Mouse (Mus musculus): Measurements from ENCODE around the gene Slc39a11. TPM values are rescaled to one million over a fixed set of nuclear protein-coding genes. Genes with fewer than 3 reads are reported as not detected.

Slc39a11 gene
- total RNA-seq, 2 experiments from 2014 or later: 4.7 to 5.4 TPM

DNA sequence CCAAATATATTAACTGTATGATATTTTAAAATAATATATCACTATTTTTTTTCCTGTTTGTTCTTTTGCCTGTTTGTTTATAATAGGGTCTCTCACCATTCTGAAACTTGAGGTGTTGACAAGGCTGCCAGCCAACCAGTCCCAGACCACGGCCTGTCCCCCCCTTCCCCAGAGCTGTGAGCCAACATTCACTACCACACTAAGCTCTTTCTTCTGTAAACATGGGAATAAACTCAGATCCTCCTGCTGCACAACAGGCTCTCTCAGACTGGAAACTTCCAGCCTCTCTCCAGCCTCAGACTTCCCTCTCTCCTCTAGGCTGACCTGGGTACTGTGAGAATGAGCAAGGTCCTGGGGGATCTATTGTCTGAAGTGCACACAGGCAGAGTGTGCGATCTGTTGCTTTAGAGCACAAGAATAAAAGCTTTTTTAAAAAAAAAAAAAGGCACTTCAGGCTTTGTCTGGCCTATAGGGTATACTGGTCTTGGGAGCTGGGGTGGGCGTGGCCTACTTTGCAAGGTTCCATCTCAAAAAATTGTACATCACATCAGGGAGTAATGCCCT, 322.3 kb downstream of the Slc39a11 start:
- no peak for ATAC-seq (replicated peaks; ENCODE audit: low FRiP score, poor library complexity, severe bottlenecking)

DNA sequence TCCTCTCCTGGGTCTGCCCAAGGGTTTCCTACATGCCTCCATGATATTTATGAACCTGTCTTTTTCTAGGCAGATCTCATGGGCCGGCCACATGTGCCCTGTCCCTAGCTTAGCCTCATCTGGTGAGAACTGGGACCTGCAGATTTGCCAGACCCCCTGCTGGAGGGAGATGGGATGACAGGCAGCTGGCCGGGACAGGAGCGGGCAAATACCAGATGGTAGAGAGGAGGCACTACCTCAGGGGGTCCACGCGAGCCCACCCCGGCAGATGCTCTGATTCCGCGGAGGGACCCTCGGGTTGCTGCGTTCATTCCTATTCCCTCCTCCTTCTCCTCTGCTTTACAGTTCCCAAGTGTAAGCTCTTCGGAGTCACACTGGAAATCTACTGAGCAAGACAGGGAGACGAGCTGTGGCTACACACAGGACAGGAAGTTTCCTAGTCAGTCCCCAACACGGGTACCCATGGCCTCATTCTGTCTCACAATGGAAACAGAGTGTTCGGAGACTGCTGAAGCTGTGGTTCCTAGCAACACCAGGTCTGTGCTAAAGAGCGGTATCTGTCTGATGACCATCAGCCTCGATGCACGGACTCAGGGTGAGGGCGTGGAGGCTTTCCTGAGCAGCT, 323.4 kb downstream of the Slc39a11 start:
- no peak for ATAC-seq (replicated peaks; ENCODE audit: low FRiP score, poor library complexity, severe bottlenecking)

GRCm38 (mm10) chr11:113321601-113322000, 328.3 kb downstream of the Slc39a11 start:
- ATAC-seq (replicated peaks; ENCODE audit: low FRiP score, poor library complexity, severe bottlenecking): no peak

DNA sequence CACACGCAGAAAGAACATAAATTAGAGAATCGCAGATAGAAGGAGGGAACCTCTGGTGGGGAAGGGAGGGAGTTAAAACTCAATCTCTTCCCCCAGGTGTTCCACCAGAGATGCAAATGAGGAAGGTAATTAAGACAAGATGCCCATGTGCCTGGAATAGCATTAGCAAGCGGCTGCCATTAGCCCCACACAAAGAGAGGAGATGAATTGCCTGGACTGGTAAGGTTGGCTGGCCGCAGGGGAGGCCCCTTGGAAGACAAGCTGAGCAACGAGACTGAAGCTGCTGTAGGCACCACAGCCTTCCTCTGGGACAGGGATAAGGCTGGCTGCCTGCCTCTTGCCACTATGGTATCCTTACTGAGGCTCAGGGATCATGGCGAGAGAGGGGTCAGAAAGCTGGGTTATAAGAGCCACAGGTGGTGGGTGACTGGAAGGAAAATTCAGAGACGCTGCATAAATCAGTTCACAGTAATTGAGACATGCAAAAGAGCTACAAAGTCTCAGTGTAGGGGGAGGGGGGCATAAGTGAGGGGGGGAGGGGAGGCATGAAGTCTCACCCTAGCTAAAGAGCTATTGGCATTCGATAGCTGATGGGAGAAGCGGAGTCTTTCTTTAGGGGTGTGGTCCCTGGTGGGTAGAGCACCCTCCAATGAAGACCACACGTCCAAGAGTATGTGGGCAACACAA, 340.5 kb downstream of the Slc39a11 start:
- ATAC-seq (replicated peaks; ENCODE audit: low FRiP score, poor library complexity, severe bottlenecking): no peak

DNA sequence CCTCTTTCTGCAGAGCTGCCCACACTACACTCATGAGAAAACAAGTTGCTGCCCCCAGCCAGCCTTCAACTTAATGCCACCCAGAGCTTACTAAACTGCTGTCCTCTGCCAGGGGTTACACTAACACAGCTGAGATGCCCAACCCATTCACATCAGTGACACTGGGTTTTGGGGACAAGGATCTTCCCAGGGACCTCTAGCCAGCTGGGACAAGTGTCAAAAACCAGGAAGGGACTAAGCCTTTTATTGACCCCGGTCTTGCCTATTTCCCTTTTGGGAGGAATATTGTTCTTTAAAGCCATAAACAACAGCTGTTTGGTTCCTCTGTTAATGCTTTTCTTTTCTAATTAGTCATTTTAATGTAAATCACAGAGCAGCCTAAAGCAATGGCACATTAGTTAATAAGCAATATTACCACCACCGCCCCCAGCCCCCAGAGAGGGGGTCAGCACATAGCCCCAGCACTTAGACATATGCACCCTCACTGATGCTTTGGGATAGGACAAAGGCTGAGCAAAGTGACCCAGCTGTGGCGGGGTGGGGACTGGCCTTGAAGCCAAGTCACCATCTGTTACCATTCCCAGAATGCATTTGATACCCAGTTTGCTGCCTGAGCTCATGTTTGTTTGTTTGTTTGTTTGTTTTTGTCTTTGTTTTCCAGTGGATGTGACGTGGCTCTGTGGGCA, 341.5 kb downstream of the Slc39a11 start:
- ATAC-seq (replicated peaks; ENCODE audit: low FRiP score, poor library complexity, severe bottlenecking): no peak

DNA sequence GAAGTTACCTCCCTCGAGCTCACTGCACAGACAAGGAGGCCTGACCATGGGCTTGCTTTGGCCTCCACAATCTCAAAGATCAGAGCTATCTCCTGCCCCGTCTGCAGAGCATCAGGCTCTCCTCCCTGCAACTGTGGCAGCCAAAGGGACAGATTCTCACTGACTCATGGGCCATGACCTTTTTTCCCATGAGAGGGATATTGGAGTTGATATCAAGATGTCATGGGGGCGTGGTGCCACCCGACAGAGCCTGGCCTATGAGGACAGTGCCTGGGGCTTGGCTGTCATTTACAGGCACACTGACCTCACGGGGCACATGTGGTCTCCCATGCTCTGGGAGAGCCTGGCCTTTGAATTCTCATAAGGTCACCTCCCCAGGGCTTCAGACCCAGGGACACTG, 346.7 kb downstream of the Slc39a11 start:
- no peak for ATAC-seq (replicated peaks; ENCODE audit: low FRiP score, poor library complexity, severe bottlenecking)

DNA sequence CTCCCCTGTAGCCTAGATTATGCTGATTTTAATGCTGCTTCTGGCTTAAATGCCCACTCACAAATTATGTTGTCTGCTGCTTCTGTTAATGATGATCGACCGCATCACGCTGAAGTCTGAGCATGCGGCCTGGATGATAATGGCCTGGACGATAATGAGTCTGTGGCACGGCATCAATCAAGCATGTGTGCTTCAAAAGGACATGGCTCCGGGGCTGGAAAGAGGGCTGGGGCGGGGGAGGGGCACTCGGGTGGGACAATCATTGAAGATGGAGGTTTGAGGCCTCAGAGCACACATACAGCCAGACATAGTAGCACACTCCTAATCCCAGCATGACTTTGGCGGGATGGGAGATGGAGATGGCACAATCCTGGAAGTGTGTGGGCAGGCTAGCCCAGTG, 350.4 kb downstream of the Slc39a11 start:
- ATAC-seq (replicated peaks; ENCODE audit: low FRiP score, poor library complexity, severe bottlenecking): no peak

DNA sequence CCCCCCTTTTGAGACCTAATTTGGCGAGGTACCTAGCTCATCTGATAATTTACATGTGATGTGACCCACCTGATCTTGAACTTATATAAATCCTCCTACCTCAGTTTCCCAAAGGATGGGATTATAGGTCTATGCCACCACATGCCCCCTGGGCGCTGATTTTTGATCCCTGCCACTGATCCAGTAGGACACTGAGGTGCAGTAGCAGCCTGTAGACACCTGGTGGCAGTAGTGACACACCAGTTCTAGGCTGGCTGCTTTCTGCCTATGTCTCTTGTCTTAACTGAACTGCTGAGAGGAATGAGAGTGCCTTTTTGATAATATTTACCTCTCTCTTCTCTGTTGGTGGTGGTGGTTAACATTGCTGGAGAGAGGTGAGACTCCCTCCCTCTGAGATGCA, 352.1 kb downstream of the Slc39a11 start:
- no peak for ATAC-seq (replicated peaks; ENCODE audit: low FRiP score, poor library complexity, severe bottlenecking)

GRCm38 (mm10) chr11:113296912-113297625, 352.8 kb downstream of the Slc39a11 start:
- ATAC-seq (replicated peaks; ENCODE audit: low FRiP score, poor library complexity, severe bottlenecking): no peak

DNA sequence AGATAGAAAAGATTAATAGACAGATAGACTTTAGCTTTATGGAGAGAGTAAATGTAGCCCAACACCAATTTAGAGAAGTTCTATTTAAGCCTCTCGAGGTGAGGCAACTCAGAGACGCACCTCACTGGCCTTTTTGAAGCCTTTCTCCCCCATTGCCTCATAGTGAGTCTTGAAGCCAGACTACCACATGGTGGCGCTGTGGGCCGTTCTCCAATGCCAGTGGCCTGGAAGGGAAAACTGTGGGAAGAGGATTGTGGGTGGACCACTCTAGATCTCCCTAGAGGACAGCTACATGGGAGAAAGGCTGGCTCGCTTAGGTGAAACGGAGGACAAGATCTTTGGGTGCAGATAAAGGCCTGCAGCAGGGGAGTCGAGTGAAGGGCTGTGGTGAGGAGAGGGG, 353.7 kb downstream of the Slc39a11 start:
- no peak for ATAC-seq (replicated peaks; ENCODE audit: low FRiP score, poor library complexity, severe bottlenecking)

DNA sequence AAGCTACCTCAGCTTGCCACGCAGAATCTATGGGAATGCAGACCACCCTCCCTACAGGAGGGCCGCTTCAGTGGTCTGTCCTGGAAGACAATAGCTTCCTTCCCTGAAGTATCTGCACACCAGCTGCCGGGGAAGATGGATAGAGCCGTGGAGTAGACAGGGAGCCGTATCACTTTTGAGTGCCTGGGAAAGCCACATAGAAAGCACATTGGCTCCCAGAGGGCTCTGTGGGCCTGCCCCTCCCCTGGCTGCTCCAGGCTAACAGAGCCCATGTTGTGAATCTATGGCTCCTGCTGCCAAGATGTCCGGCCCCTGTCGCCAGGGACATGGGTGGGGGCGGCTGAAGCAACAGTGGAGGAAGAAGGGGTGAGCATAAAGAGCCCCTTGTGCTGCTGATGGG, 355.4 kb downstream of the Slc39a11 start:
- ATAC-seq (replicated peaks; ENCODE audit: low FRiP score, poor library complexity, severe bottlenecking): no peak

GRCm38 (mm10) chr11:113292906-113293614, 356.8 kb downstream of the Slc39a11 start:
- no peak for ATAC-seq (replicated peaks; ENCODE audit: low FRiP score, poor library complexity, severe bottlenecking)

DNA sequence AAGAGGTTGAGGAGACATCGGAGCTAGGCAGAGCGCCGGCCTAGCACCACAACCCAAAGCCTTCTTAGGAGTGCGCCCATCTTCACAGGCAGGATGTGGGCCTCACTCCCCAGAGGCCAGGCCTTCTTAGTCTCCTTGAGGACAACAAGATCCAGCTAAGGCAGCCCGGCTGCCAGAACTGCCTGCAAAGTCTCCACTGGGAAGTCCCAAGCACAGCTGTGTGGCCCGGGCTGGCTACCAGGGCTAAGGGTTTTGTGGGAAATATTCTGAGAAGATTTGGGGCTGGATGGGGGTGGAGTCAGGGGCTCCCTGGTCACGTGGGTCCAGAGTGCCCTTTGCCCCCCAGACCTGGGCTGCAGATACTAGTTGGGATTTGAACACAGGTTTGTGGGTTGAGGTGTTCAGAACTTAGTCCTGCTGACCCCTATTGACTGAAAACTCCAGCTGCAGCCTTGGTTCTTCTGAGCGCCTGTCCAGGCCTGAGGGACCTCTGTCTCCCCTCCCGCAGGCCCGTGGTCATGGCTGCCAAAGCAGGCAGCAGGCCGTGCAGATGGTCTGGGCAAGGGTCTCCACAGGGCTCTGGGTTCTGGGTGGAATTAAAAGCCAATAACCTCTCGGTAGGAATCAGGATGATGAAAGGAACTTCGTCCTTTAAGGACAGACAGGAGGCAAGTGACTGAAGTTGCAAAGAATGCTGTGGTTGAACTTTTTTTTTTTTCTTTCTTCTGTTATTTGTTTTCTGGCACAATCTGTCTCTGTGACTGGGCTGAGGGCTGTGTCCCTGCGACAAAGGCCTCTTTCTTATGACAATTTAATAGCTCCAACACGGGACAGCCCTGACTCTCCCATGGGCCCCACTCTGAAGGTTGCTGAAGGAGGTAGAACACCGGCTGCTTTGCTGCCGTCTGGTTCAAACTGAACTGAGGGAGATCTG, 357.8 kb downstream of the Slc39a11 start:
- ATAC-seq (replicated peaks; ENCODE audit: low FRiP score, poor library complexity, severe bottlenecking): no peak

- ATAC-seq (replicated peaks; ENCODE audit: low FRiP score, poor library complexity, severe bottlenecking): no peak
Measured at GRCm38 (mm10) chr11:113290911-113291310, 359.0 kb downstream of the Slc39a11 start.

- ATAC-seq (replicated peaks; ENCODE audit: low FRiP score, poor library complexity, severe bottlenecking): no peak
Measured at GRCm38 (mm10) chr11:113284951-113285741, 364.7 kb downstream of the Slc39a11 start.

- no peak for ATAC-seq (replicated peaks; ENCODE audit: low FRiP score, poor library complexity, severe bottlenecking)
Measured at GRCm38 (mm10) chr11:113283376-113283811, 366.5 kb downstream of the Slc39a11 start.

DNA sequence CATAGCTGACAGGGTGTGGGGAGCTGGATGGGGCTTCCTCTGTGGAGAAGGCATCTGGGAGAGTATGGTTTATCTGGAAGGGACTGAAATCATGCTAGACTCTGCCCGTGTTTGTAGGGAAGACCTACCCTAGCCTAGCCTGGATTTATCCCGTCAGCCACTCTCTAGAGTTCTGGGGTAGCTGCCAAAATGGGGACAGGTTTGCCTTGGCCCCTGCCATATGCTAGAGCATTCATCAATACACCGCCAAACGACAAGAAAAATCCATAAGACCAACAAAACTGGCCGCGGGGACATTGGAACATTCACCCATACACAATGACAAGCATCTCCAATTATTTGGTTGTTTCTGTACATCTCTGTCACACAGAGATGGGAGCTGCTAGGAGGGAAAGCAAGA, 371.6 kb downstream of the Slc39a11 start:
- no peak for ATAC-seq (replicated peaks; ENCODE audit: low FRiP score, poor library complexity, severe bottlenecking)
